19 mouse cellular contexts compared by ENCODE assay signal in the genomic region with DNA sequence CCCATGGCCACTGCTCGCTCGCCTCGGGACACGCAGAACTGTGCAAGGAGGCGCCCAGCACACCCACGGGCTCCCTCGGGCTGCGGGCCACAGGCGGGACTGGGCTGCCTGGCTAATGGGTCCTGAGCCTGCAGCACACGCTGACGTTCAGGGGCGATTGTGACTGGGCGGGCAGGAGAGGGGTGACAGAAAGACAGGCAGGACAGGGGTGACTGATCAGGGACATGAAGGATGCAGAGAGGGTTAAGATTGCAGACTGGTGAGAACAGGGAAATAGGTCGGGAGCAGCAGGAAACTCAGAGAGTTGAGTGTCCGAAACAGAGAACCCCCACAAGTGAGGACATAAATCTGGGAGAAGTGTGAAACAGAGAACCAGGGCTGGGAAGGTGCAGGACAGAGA. TPM values are rescaled to one million over a fixed set of nuclear protein-coding genes. Genes with fewer than 3 reads are reported as not detected.
A peak's percentile ranks its signal among the peaks of the same experiment; 100 is the strongest.
DNase-seq lines count a peak whose midpoint lies in the region; ATAC-seq and TF ChIP-seq lines count a peak whose summit lies in the region.
"Had no signal": no experiment of that assay in that cellular context is flagged by ENCODE, and none has a peak within 500 bp of the region (broad histone marks: within the 10 kb centered on the region; RNA-seq: fewer than 3 reads in every experiment).

A gene (minus strand): TSS at position 101 of the 400 bp plus-strand sequence.

- TF ChIP-seq CTCF in heart, postnatal 0 days (IDR thresholded peaks at IDR 0.05; ENCODE audit: low read depth), result no peak
- TF ChIP-seq CTCF in kidney, postnatal 0 days (IDR thresholded peaks at IDR 0.05; ENCODE audit: low read depth), result no peak
- no peak for TF ChIP-seq CTCF in ES-Bruce4 (IDR thresholded peaks at IDR 0.05; ENCODE audit: low read depth, low read length)

- H3K36me3 ChIP-seq in heart, postnatal 0 days (replicated peaks; ENCODE audit: control insufficient read depth, insufficient read depth, low read length), result no peaks in the 10 kb centered on the region
- no peaks in the 10 kb centered on the region for H3K36me3 ChIP-seq in kidney, postnatal 0 days (ENCODE audit: insufficient read depth, low read length)
- H3K36me3 ChIP-seq in ES-Bruce4 (ENCODE audit: control insufficient read depth, insufficient read depth, low read length, poor library complexity, severe bottlenecking), result no peaks in the 10 kb centered on the region
- H3K36me3 ChIP-seq: limb, embryonic 15.5 days; lung, embryonic 15.5 days; stomach, embryonic 15.5 days had no signal

- no peak within 1 kb of the TSS for H3K27ac ChIP-seq in heart, postnatal 0 days (ENCODE audit: low read depth)
- H3K27ac ChIP-seq in kidney, postnatal 0 days, result no peak within 1 kb of the TSS
- H3K27ac ChIP-seq in ES-Bruce4 (ENCODE audit: insufficient read depth, low read length), result no peak within 1 kb of the TSS
- H3K27ac ChIP-seq: limb, embryonic 15.5 days; lung, embryonic 15.5 days; stomach, embryonic 15.5 days had no signal

- H3K9ac ChIP-seq in heart, postnatal 0 days (replicated peaks; ENCODE audit: low read depth, low read length), result no peak within 1 kb of the TSS
- H3K9ac ChIP-seq in kidney, postnatal 0 days (ENCODE audit: low read depth, low read length), result no peak within 1 kb of the TSS
- H3K9ac ChIP-seq in ES-Bruce4 (ENCODE audit: low read depth, poor library complexity, severe bottlenecking), result no peak within 1 kb of the TSS
- H3K9ac ChIP-seq: limb, embryonic 15.5 days; lung, embryonic 15.5 days; stomach, embryonic 15.5 days had no signal

- no peaks in the 10 kb centered on the region for H3K9me3 ChIP-seq in heart, postnatal 0 days (replicated peaks; ENCODE audit: control insufficient read depth, low read length)
- H3K9me3 ChIP-seq in kidney, postnatal 0 days (replicated peaks; ENCODE audit: low read length), result no peaks in the 10 kb centered on the region
- no peaks in the 10 kb centered on the region for H3K9me3 ChIP-seq in ES-Bruce4 (replicated peaks; ENCODE audit: control insufficient read depth, insufficient read depth, low read length, poor library complexity, severe bottlenecking)
- H3K9me3 ChIP-seq: limb, embryonic 15.5 days; lung, embryonic 15.5 days; stomach, embryonic 15.5 days had no signal

- TF ChIP-seq EP300 in heart, postnatal 0 days (IDR thresholded peaks at IDR 0.05; ENCODE audit: low read depth), result no peak
- TF ChIP-seq EP300 in ES-Bruce4 (IDR thresholded peaks at IDR 0.05; ENCODE audit: insufficient read depth, low read depth, low read length), result no peak

- no peak for TF ChIP-seq POLR2A in ES-Bruce4 (IDR thresholded peaks at IDR 0.05; ENCODE audit: insufficient read depth, low read length)

- no peak within 1 kb of the TSS for H3K4me3 ChIP-seq in heart, postnatal 0 days (ENCODE audit: low read depth, low read length)
- H3K4me3 ChIP-seq in kidney, postnatal 0 days (replicated peaks; ENCODE audit: low read depth, low read length), result no peak within 1 kb of the TSS
- H3K4me3 ChIP-seq in ES-Bruce4 (ENCODE audit: low read depth, low read length), result peak within 1 kb of the TSS; percentile 57
- H3K4me3 ChIP-seq: limb, embryonic 15.5 days; lung, embryonic 15.5 days; stomach, embryonic 15.5 days had no signal

- no peak for ATAC-seq in heart, postnatal 0 days (ENCODE audit: insufficient read depth, low read depth)
- ATAC-seq in kidney, postnatal 0 days (replicated peaks; ENCODE audit: low FRiP score, low read depth), result 0 out of 2 replicates have a peak, but pooled peaks have one; percentile 25
- ATAC-seq: activated CD4-positive, CD25-positive, alpha-beta regulatory T cell, adult 4 months; intestine, embryonic 16.5 days had no signal

- no peak for DNase-seq in heart, postnatal 0 days (ENCODE audit: low spot score)
- no peak for DNase-seq in heart, adult 11 months
- no peak for DNase-seq in kidney, postnatal 0 days (ENCODE audit: low spot score)
- no peak for DNase-seq in kidney, adult 18-20 months
- peak; percentile 26 for DNase-seq in ZHBTc4 (ENCODE audit: low read depth, low spot score)
- no peak for DNase-seq in embryo, embryonic 10.5 days (ENCODE audit: low spot score)
- DNase-seq in testis, postnatal 14 days (ENCODE audit: low spot score), result no peak
- DNase-seq: adrenal gland, postnatal 25 days; cerebellum, adult 8-10 months; gastrocnemius, postnatal 36 days; spleen, adult 18-20 months; thymus, postnatal 36 days had no signal

- H3K4me1 ChIP-seq in heart, postnatal 0 days (ENCODE audit: control insufficient read depth, insufficient read depth), result no peaks in the 10 kb centered on the region
- no peaks in the 10 kb centered on the region for H3K4me1 ChIP-seq in kidney, postnatal 0 days (replicated peaks; ENCODE audit: insufficient read depth, low read length)
- H3K4me1 ChIP-seq in ES-Bruce4 (ENCODE audit: control insufficient read depth, insufficient read depth, low read length), result no peaks in the 10 kb centered on the region
- H3K4me1 ChIP-seq: lung, embryonic 15.5 days; stomach, embryonic 15.5 days had no signal

- H3K27me3 ChIP-seq in heart, postnatal 0 days (ENCODE audit: control insufficient read depth, insufficient read depth, low read length), result 0 out of 2 replicates have a peak, but pooled peaks cover 4% of the 10 kb centered on the region
- no peaks in the 10 kb centered on the region for H3K27me3 ChIP-seq in kidney, postnatal 0 days (ENCODE audit: insufficient read depth, low read length)
- H3K27me3 ChIP-seq in ES-Bruce4 (ENCODE audit: control insufficient read depth, insufficient read depth, low read length, poor library complexity, severe bottlenecking), result peaks cover 2% of the 10 kb centered on the region; the same call in 1 of the 2 replicates
- H3K27me3 ChIP-seq: limb, embryonic 15.5 days; lung, embryonic 15.5 days; stomach, embryonic 15.5 days had no signal

- WGBS in heart, postnatal 0 days, result 60% methylated on average over 15 of the region's 15 CpGs
- WGBS in kidney, postnatal 0 days, result 62% methylated on average over 15 of the region's 15 CpGs

- H3K4me2 ChIP-seq in heart, postnatal 0 days (ENCODE audit: low read depth, low read length), result 0 out of 2 replicates have a peak within 1 kb of the TSS, but pooled peaks have one; percentile 15
- peak within 1 kb of the TSS; percentile 16; the same call in 1 of the 2 replicates for H3K4me2 ChIP-seq in kidney, postnatal 0 days (ENCODE audit: low read length)
- H3K4me2 ChIP-seq: limb, embryonic 15.5 days; lung, embryonic 15.5 days; stomach, embryonic 15.5 days had no signal

RNA-seq across cellular contexts. Expression of the gene that starts here (rescaled TPM):
- not detected in 2 replicates for total RNA-seq in heart, postnatal 0 days (2014; rRNA removed; ENCODE audit: low replicate concordance)
- not detected in 2 replicates for polyA plus RNA-seq in heart, postnatal 0 days (2015; fragmentation: Nextera tagmentation; extraction: Ambion mirVana)
- polyA plus RNA-seq in kidney, postnatal 0 days (2015; fragmentation: Nextera tagmentation; extraction: Ambion mirVana), result not detected in 2 replicates
- polyA plus RNA-seq in ES-Bruce4 (2011; ENCODE audit: insufficient read depth, insufficient read length, low read depth, missing spikeins), result not detected in 2 replicates
- total RNA-seq: gastrocnemius, postnatal 36 days; monocyte, adult 5-6 weeks had no signal
- polyA plus RNA-seq: activated CD4-positive, CD25-positive, alpha-beta regulatory T cell, adult 4 months; intestine, embryonic 16.5 days had no signal

Comparison
In these comparisons a context has a peak if more than half of its experiments do, and no peak if none do; other contexts are left out.
1. Peak in ATAC-seq and H3K4me2 ChIP-seq in kidney, postnatal 0 days; RNA of the gene not detected or under 1 TPM.